ENCODE assay signal across 9 mouse cellular contexts in genomic region chr15:78258246-78258865, GRCm38 (mm10). TPM values are rescaled to one million over a fixed set of nuclear protein-coding genes. Genes with fewer than 3 reads are reported as not detected.
DNase-seq lines count a peak whose midpoint lies in the region; TF ChIP-seq lines count a peak whose summit lies in the region.
"Had no signal": no experiment of that assay in that cellular context is flagged by ENCODE, and none has a peak within 500 bp of the region (broad histone marks: within the 10 kb centered on the region; RNA-seq: fewer than 3 reads in every experiment).

No protein-coding gene starts in this region.

- TF ChIP-seq CTCF in gastrocnemius, adult 2 months (IDR thresholded peaks at IDR 0.05) = no peak

- intact Hi-C loops in gastrocnemius, adult 2 months (cut with DNase I) = loop anchor here (5.0 kb wide), 1 partner anchor 164 kb away; no protein-coding TSS in a partner anchor
- intact Hi-C loops in heart, postnatal 14 days (cut with DNase I) = loop anchor here (5.0 to 10.0 kb wide), 2 partner anchors 174 to 276 kb away; partner anchors contain the start of gene C1qtnf6

- no peak for DNase-seq in gastrocnemius, adult 2 months
- DNase-seq in gastrocnemius, postnatal 25 days = no peak
- peak; percentile 43 to 49 for DNase-seq in adrenal gland, postnatal 36 days
- peak; percentile 31 to 36 for DNase-seq in heart, postnatal 14 days
- DNase-seq in lung, postnatal 36 days = peak; percentile 67
- DNase-seq in thymus, postnatal 4 days = no peak
- no peak for DNase-seq in cerebellum, postnatal 36 days
- no peak for DNase-seq in right cerebral cortex, postnatal 36 days (ENCODE audit: low spot score in 2 of 2)

- H3K4me3 ChIP-seq in gastrocnemius, adult 2 months = no peak overlapping the region
- H3K4me3 ChIP-seq: forebrain, embryonic 10.5 days had no signal

- peak overlapping the region; percentile 69 for H3K27ac ChIP-seq in gastrocnemius, adult 2 months
- H3K27ac ChIP-seq: forebrain, embryonic 10.5 days had no signal

RNA-seq across cellular contexts. Expression of gene Ncf4, which starts 13.8 kb away (rescaled TPM):
- total RNA-seq in gastrocnemius, adult 2 months (2021) = 1 to 10 TPM in 1 of 2 experiments, not detected in 1; 1.2 TPM
- total RNA-seq in gastrocnemius, postnatal 25 days (2021) = 1 to 10 TPM; 1.2 to 1.4 TPM
- total RNA-seq in adrenal gland, postnatal 36 days (2021) = 1 to 10 TPM; 1.9 to 2.3 TPM
- 1 to 10 TPM; 2.5 to 2.9 TPM for total RNA-seq in heart, postnatal 14 days (2021)

RNA-seq across cellular contexts. Expression of gene Csf2rb2, which starts 47.2 kb away (rescaled TPM):
- under 1 TPM; 0.66 to 0.78 TPM for total RNA-seq in gastrocnemius, adult 2 months (2021)
- 1 to 10 TPM in 1 of 2 experiments, under 1 TPM in 1; 0.38 to 1.1 TPM for total RNA-seq in gastrocnemius, postnatal 25 days (2021)
- total RNA-seq in adrenal gland, postnatal 36 days (2021) = under 1 TPM; 0.36 to 0.93 TPM
- total RNA-seq in heart, postnatal 14 days (2021) = 1 to 10 TPM in 1 of 2 experiments, under 1 TPM in 1; 0.76 to 1.7 TPM

RNA-seq across cellular contexts. Expression of gene Pvalb, which starts 52.2 kb away (rescaled TPM):
- total RNA-seq in gastrocnemius, adult 2 months (2021) = over 10,000 TPM in 1 of 2 experiments, 1,000 to 10,000 TPM in 1; 9,151 to 16,547 TPM
- total RNA-seq in gastrocnemius, postnatal 25 days (2021) = over 10,000 TPM; 18,412 to 20,409 TPM
- total RNA-seq in adrenal gland, postnatal 36 days (2021) = not detected
- under 1 TPM in 1 of 2 experiments, not detected in 1; 0.29 TPM for total RNA-seq in heart, postnatal 14 days (2021)

Comparison
In these comparisons a context has a peak if more than half of its experiments do, and no peak if none do; other contexts are left out.
1. DNase-seq: peak in adrenal gland, postnatal 36 days (2 of 2), heart, postnatal 14 days (2 of 2) and lung, postnatal 36 days (single experiment); none in gastrocnemius, adult 2 months (single experiment), gastrocnemius, postnatal 25 days (single experiment), thymus, postnatal 4 days (single experiment), cerebellum, postnatal 36 days (0 of 2) and right cerebral cortex, postnatal 36 days (0 of 2).
2. RNA of gene Pvalb, which starts 52.2 kb away (total RNA-seq): 18,412 to 20,409 TPM in gastrocnemius, postnatal 25 days and 9,151 to 16,547 TPM in gastrocnemius, adult 2 months; 0.29 TPM in heart, postnatal 14 days and not detected in adrenal gland, postnatal 36 days; every median in the first group is over 1,000 times any median in the second.